Mouse (Mus musculus): ENCODE data around the gene Serpind1. TPM values are rescaled to one million over a fixed set of nuclear protein-coding genes. Genes with fewer than 3 reads are reported as not detected.

Serpind1 gene
- total RNA-seq, 2 experiments from 2014 or later, result 0.56 to 0.84 TPM

DNA sequence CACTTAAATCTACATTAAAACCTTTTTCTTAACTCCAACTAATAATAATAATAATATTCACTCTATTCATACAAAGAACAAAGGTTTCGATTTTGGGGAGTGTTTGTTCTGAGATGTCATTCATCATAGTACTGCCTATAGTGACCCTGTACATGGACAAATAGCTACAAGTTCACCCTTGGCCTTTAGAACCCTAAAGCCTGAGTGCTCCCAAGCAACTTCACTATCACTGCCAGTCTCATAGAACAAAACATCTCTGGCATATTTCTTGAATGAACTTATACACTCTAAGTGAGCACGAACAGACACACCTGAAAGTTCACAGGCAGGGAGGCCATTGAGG is 14.6 kb downstream of the Serpind1 start:
- no peak for DNase-seq (ENCODE audit: low spot score in 2 of 2)

DNA sequence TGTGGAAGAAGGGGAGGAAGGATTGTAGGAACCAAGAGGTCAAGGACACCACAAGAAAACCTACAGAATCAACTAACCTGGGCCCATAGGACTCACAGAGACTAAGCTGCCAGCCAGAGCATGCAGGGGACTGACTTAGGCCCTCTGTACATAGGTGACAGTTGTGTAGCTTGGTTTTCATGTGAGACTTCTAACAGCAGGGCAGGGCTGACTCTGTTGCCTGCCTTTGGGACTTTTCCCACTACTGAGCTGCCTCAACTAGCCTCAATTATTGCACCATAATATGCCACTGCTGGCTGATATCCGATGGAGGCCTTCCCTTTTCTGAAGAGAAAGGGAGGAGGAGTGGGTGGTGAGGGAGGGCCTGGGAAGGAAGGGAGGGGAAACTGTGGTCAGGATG is 15.6 kb downstream of the Serpind1 start:
- no peak for DNase-seq (ENCODE audit: low spot score in 2 of 2)

DNA sequence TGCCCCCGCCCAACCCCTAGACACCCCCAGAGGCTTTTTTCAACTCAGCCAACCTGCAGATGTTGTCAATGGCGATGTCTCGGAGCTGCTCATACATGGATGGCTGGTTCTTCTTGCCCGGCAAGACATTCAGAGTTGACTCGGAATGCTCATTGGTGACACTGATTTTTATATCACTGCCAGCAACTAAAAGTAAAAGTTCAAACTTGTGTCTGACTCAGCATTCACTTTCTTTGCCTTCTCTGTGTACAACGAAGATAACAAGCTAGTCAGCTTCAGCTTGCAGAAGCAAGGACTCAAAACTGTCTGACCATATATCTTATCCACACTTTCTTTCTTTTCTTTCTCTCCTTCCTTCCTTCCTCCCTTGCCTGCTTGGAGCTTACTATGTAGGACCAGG is 24.9 kb downstream of the Serpind1 start:
- DNase-seq (ENCODE audit: low spot score in 2 of 2), result no peak

DNA sequence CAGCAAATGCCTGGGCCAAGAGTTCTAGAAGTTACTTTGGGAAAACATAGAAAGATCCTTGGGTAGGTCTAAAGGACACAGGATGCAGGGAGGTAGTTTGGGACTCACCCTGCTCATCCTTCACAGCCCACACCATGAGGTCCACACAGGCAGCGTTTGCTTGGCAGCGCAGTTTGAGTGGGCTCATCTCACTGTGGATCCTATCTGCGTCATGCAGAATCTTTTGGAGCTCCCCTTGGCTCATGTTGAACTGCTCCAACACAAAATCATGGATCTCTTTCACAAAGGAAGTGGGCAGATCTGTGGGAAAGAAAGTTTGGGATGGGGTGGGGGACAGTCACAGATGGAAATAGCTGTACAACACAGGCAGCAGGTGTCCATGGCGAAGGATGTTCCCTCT is 27.6 kb downstream of the Serpind1 start:
- no peak for DNase-seq (ENCODE audit: low spot score in 2 of 2)

DNA sequence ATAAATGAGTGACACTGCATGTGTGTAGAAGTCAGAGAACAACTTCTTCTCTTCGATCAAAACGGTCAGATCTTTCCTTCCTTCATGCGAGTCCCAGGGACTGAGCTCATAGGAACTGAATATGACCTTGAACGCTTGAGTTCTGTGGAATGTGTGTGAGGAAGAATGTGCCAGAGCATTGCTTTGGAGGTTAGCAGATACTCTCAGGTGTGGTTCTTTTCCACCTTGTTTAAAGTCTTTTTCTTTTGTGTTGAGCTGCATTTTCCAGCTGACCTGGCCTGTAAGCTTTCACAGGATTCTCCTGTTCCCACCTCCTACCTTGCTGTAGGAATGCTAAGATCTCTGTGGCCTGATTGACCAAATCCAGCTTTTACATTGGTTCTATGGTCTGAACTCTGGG is 51.1 kb downstream of the Serpind1 start:
- no peak for DNase-seq (ENCODE audit: low spot score in 2 of 2)

DNA sequence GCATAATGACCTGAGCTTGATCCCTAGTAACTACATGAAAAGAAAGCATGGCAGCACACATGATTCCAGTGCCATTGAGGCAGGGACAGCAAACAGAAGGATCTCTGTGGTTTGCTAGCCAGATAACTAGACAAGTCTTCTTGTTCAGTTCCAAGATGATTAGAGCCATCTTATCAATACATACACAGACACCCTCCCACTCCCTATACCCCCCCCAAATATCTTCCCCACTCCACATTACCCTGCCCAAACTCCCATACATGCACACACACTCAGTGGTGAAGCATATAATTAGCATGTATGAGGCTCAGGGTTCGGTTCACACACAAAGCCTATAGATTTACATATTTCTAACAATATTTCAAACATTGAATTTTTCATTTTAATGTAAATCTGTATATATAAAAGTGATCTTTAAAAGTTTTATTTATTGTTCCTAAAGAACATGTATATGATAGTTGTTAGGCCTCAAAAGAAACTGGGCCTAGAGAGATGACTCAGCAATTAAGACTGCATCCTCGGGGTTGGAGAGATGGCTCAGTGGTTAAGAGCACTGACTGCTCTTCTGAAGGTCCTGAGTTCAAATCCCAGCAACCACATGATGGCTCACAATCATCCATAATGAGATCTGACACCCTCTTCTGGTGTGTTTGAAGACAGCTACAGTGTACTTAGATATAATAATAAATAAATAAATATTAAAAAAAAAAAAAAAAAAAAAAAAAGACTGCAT is 52.6 kb downstream of the Serpind1 start:
- DNase-seq (ENCODE audit: low spot score in 2 of 2), result no peak

DNA sequence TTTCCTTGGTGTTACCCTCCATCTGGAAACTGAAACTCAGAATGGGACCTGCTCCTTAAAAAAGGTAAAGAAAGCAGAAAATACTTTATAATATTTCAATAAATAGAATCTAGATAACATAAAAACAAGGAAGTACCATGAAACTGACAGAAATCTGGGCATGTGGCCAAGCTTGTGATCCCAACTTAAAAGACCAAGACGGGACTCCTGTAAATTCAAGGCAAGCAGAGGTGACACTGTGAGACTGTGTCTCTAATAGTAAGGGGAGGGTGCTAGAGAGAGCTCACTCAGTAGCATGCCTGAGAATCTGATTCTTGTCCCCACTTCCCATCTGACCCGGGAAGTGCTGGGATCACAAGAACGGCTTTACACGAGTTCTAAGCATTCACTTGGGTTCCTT is 61.6 kb downstream of the Serpind1 start:
- no peak for DNase-seq (ENCODE audit: low spot score in 2 of 2)

Other genes starting within 250 kb of the Serpind1 start
- 10 to 100 TPM; 90.6 to 96.2 TPM for gene Ppil2, start 220.1 kb upstream of the Serpind1 start, total RNA-seq (2021)
- gene 2610318N02Rik, start 206.2 kb upstream of the Serpind1 start, total RNA-seq (2021), result under 1 TPM in 1 of 2 experiments, not detected in 1; 0.92 TPM
- 10 to 100 TPM; 30.9 to 34.9 TPM for gene Sdf2l1, start 199.0 kb upstream of the Serpind1 start, total RNA-seq (2021)
- gene Ydjc, start 186.8 kb upstream of the Serpind1 start, total RNA-seq (2021), result 10 to 100 TPM; 24.2 to 26.5 TPM
- gene Ccdc116, start 184.1 kb upstream of the Serpind1 start, total RNA-seq (2021), result 1 to 10 TPM; 1.9 to 2.7 TPM
- gene Ube2l3, start 128.7 kb upstream of the Serpind1 start, total RNA-seq (2021), result 100 to 1,000 TPM; 148 to 155 TPM
- 1 to 10 TPM; 3.4 to 3.7 TPM for gene Rimbp3, start 122.8 kb upstream of the Serpind1 start, total RNA-seq (2021)
- gene Hic2, start 97.8 kb upstream of the Serpind1 start, total RNA-seq (2021), result 1 to 10 TPM; 4.9 to 6.0 TPM
- 100 to 1,000 TPM in 1 of 2 experiments, 10 to 100 TPM in 1; 82.4 to 100 TPM for gene Tmem191c, start 55.3 kb upstream of the Serpind1 start, total RNA-seq (2021)
- 10 to 100 TPM; 23.1 to 24.2 TPM for gene Snap29, start 74.6 kb downstream of the Serpind1 start, total RNA-seq (2021)
- gene Pi4ka, start 74.9 kb downstream of the Serpind1 start, total RNA-seq (2021), result 100 to 1,000 TPM; 285 to 292 TPM
- 10 to 100 TPM; 40.7 to 41.8 TPM for gene Crkl, start 120.6 kb downstream of the Serpind1 start, total RNA-seq (2021)
- gene Aifm3, start 158.2 kb downstream of the Serpind1 start, total RNA-seq (2021), result 10 to 100 TPM; 98.5 to 98.6 TPM
- gene Lztr1, start 177.3 kb downstream of the Serpind1 start, total RNA-seq (2021), result 100 to 1,000 TPM; 199 to 205 TPM
- gene Thap7, start 199.8 kb downstream of the Serpind1 start, total RNA-seq (2021), result 10 to 100 TPM; 39.6 to 44.0 TPM
- under 1 TPM; 0.92 to 0.94 TPM for gene Lrrc74b, start 229.9 kb downstream of the Serpind1 start, total RNA-seq (2021)
- gene P2rx6, start 230.5 kb downstream of the Serpind1 start, total RNA-seq (2021), result 1 to 10 TPM; 1.0 to 1.2 TPM

All from layer of hippocampus, adult 18-20 months (tissue).